Mouse (Mus musculus) bone marrow macrophage, adult 2 months (primary cell): ENCODE measurements around the gene Ltb4r1. TPM values are rescaled to one million over a fixed set of nuclear protein-coding genes. Genes with fewer than 3 reads are reported as not detected.
A peak's percentile ranks its signal among the peaks of the same experiment; 100 is the strongest.

Source experiments
- H3K27ac ChIP-seq: 2 replicates; pipeline ENCODE4 v1.5.1; 2012; ENCODE audit warnings: low read depth, low read length; ENCODE audit not compliant: insufficient read depth
- H3K4me1 ChIP-seq: 2 replicates; pipeline ENCODE4 v1.6.1; 2012; ENCODE audit warnings: low read length; ENCODE audit not compliant: control insufficient read depth, insufficient read depth
- H3K4me3 ChIP-seq: 2 replicates; pipeline ENCODE4 v1.5.1; 2012; ENCODE audit warnings: mild to moderate bottlenecking, low read length, moderate library complexity; ENCODE audit not compliant: insufficient read depth
- CTCF ChIP-seq: IDR thresholded peaks from 2 replicates; pipeline ENCODE4 v1.5.1; 2012; ENCODE audit warnings: low read depth, mild to moderate bottlenecking, low read length, moderate library complexity
- POLR2A ChIP-seq: IDR thresholded peaks from 2 replicates; pipeline ENCODE4 v1.6.1; 2012; ENCODE audit warnings: mild to moderate bottlenecking, low read depth, low read length, borderline replicate concordance
- polyA plus RNA-seq: library from polyadenylated mRNA; stranded (reverse); fragments of >200 nt; gene quantifications from 2 replicates; pipeline ENCODE4 v1.2.4, GENCODE M21; 2012; ENCODE audit not compliant: missing spikeins, insufficient read depth, insufficient read length

Gene Ltb4r1
- polyA plus RNA-seq, 1 experiment: 1.7 TPM

DNA sequence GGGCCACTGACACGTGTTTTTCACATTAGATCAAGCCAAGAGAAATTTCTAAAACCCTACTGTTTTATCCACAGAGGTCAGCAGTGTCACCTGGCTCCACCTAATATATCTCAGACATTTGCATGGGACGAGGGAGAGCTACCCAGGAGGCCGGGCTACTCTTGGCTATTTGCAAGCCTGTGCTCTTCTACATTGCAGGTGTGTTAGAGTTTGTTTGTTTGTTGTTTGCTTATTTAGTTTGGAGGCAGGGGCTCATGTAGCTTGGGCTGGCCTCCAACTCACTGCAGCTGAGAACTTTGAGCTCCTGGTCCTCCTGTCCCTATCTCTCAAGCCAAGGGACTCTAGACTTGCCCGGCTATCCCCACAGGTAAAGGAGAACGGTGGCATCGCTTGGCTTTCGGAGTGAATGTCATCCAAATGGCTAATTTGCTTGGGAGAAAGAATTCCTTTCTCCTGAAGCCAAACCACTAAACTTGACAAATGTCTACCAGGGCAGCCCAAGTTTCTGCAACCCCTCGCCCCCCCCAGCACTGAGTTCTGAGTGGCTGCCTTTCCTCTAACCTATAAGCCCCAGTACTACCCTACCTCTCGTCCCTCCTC is 16.7 kb downstream of the Ltb4r1 start:
- no peak for TF ChIP-seq POLR2A
- Histone ChIP-seq H3K4me1 (peaks cover 5% of the 10 kb centered on the region), H3K4me3 (no peak overlapping the region), H3K27ac (no peak overlapping the region)

DNA sequence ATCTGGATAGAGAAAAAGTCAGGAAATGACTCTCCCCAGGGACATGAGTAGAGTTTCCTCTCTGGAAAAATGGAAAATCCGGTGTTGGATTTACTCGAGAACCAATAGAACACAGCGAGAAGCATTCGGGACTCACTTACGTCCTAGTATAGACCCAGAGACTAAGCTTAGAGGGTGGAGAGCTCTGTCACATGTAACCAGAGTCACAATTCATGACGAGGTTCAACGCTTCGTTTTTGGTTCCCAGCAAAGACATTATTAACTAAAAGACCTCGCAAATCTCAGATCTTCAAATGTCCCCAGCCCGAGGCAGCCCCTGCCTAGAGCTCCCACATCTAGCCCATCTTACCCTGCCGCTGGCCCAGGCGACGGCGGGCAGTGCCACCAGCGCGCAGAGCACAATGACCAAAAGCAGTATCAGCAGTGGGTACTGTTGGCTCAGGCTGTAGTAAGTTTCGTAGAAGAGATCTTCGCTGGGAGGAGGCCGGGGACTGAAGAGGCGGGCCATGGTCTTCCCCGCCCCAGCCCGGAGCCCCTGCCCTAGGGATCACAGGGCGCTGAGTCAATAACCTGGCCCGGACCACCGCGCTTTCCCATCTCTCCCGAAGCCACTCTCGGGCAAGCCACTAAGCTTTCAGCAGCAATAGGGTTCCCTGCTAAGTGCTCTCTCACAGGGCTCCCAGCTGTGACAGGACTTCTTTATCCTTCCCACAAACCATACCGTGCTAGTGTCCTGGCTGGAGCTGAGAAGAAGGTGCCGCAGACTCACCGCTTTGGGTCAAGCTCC is 17.6 kb downstream of the Ltb4r1 start:
- Histone ChIP-seq H3K4me3 (no peak overlapping the region), H3K4me1 (0 out of 2 replicates have a peak, but pooled peaks cover 5% of the 10 kb centered on the region), H3K27ac (no peak overlapping the region)
- TF ChIP-seq CTCF (no peak), POLR2A (no peak)

DNA sequence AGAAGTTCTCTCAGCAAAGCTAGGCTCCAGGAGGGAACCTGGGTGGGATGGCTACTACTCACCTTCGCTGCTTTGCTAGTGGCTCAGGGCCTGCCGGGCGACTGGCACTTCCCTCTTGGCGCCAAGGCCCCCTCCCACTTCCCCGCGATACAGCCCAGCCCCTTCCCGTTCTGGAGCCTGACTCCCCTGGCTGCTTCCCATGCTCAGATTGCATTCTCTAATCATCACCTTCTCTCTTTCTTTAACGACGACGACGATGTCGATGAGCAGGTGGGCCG is 18.1 kb downstream of the Ltb4r1 start, which contains the start of gene Adcy4:
Adcy4 (minus strand) TSS at position 138 of the 278 bp plus-strand sequence.
- Histone ChIP-seq H3K4me1 (peaks cover 6% of the 10 kb centered on the region; the same call in 1 of the 2 replicates), H3K4me3 (no peak within 1 kb of the TSS), H3K27ac (no peak within 1 kb of the TSS)
- TF ChIP-seq CTCF: no peak
- TF ChIP-seq POLR2A: no peak

DNA sequence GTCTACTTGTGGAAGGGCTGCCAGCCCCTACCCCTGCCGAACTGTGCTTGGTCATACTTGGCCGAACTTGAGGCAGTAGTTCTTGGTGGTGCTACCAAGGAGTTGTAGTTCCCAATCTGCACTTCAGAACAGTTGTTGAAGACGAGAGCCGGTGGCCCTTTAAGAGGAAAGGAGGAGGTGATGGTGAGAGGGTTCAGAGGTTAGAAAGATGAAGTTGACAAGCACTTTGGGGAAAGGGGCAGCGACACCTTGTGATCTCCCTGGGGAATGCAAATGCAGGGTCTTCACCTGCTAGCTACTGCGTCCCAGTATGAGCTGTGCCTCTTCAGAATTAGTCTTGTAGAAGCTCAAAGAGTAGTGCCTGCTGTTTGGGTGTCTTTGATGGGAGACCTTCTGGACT is 19.4 kb downstream of the Ltb4r1 start:
- TF ChIP-seq POLR2A: no peak
- TF ChIP-seq CTCF: no peak
- Histone ChIP-seq H3K27ac (no peak overlapping the region), H3K4me3 (no peak overlapping the region), H3K4me1 (peaks cover 7% of the 10 kb centered on the region; the same call in 1 of the 2 replicates)

DNA sequence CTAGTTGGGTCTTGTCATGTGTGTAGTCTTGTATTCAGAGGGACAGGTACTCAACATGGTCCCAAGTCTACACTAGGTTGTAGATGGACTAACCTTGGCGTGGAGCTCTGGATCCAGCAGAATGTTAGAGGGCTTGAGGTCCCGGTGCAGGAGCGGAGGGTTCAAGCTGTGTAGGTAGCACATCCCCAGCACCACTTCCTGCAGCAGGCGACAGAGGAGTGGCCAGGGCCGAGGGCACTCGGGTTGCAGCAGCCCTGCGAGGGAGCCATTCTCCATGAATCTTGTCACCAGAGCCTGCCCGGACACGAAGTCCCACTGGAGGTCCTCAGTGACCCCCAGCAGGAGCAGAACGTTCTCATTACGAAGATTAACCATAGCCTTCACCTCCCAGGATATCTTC is 22.0 kb downstream of the Ltb4r1 start:
- peak overlapping the region; percentile 66 for H3K4me3 ChIP-seq
- no peak overlapping the region for H3K27ac ChIP-seq
- H3K4me1 ChIP-seq: peaks cover 7% of the 10 kb centered on the region; the same call in 1 of the 2 replicates
- TF ChIP-seq POLR2A: no peak
- TF ChIP-seq CTCF: no peak

DNA sequence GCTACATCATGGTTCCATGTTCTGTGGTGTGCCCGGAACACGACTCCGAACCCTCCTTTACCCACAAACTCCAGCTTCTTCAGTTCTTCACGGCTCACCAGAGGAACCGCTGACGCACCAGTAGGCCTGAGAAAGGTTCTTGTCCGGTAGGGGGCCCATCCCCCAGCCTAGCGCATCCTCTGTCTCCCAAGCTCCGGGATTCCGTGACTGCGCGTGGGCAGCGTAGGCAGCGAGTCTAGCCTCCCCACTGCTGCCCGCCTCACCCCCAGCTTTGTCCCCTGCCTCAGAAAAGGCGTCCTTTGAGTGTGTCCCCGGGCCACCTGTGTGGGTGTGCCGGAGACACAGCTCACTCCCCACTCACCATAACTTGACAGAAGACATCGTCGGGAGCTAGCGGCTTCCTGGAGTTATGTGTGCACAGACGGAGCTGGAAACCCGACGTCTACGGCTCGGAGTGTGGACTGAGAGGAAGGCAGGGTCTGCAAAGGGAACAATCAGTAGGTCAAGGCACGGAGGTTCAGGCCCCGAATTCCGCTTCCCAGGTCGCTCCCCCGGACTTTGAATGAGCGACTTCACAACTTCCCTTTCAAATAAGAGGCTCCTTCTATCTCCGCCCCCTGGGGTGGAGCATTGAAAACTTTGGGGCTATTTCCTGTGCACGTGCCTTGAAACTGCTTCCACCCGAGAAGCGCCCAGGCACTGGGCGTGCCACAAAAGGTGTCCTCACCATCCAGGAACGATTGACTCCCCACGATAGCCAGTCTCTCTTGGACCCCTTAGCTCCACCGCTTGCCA is 22.7 kb downstream of the Ltb4r1 start, which contains the start of gene Ripk3:
Ripk3 (minus strand) TSS at position 610 of the 795 bp plus-strand sequence.
- TF ChIP-seq CTCF (no peak), POLR2A (no peak)
- Histone ChIP-seq H3K4me3 (peak within 1 kb of the TSS; percentile 66), H3K27ac (no peak within 1 kb of the TSS), H3K4me1 (peaks cover 12% of the 10 kb centered on the region)

DNA sequence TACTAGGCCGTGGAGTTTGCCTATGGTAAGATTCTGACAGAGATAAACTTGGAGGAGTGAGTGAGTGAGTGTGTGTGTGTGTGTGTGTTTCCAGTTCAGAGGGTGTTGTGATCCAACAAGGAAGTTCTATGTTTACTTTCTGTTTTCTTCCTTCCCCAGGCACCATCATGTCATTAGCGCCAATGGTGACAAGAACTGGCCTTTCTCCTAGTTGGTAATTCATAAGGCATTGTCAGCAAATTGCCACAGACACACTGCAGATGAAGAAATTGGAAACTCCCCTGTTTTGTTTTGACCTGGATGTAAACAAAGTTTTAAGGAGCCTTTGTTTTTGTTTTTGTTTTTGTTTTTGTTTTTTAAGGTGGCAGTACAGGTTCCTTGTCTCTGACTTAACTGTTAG is 27.7 kb downstream of the Ltb4r1 start:
- H3K27ac ChIP-seq: peak overlapping the region; percentile 31; the same call in 1 of the 2 replicates
- TF ChIP-seq CTCF (no peak), POLR2A (no peak)
- peaks cover 26% of the 10 kb centered on the region for H3K4me1 ChIP-seq
- H3K4me3 ChIP-seq: no peak overlapping the region

DNA sequence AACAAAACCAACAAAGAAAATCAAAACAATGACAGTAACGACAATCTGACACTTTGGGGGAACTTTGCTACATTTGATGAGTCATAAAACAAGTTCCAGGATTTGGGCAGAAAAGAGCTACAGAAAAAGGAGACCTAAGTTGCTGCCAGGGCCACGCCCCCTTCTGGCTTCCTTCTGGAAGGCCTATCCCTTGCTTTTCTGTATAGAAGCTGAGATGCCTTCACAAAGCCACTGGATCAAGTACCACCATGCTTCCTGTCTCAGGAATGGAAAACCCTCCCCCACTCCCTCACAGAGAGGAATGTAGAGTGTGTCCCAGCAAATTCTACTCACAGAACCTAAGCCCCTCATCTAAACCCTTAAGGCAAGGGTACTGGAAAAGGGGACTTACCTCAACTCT is 28.2 kb downstream of the Ltb4r1 start:
- no peak for TF ChIP-seq POLR2A
- Histone ChIP-seq H3K27ac (peak overlapping the region; percentile 31; the same call in 1 of the 2 replicates), H3K4me1 (peaks cover 23% of the 10 kb centered on the region), H3K4me3 (no peak overlapping the region)

DNA sequence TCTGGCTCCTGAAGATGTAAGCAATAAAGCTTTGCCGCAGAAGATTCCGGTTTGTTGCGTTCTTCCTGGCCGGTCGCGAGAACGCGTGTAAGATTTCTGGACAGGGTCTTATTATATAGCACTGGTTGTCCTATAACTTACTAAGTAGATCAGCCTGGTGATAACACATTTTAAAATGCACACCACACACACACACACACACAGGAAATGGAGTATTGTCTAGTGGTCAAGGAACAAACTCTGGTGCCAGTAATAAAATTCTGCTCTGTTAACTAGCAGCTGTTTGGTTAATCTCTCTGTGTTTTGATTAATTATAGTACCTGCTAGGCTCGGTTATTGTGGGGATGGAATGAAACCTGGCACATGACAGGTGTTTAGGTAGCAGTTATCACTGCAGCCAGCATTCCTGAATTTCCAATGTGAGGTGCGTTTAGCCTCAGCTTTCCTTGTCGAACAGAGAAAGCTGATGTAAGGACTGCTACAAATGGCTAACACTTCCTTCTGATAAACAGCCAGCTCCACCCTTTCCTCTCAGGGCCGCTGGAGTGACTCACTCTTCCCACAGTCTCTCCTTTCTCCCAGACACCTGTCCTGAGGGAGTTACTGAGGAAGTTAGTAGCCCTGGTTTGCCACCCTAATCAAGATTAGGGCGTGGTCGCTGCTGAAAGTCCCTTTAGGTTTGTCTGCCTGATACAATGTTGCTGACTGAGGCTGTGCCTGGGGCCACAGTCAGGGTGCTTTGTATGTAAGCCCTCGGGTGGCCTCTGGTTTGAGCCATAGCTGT is 29.8 kb downstream of the Ltb4r1 start:
- TF ChIP-seq POLR2A (no peak), CTCF (no peak)
- H3K27ac ChIP-seq: no peak overlapping the region
- peaks cover 23% of the 10 kb centered on the region for H3K4me1 ChIP-seq
- no peak overlapping the region for H3K4me3 ChIP-seq

DNA sequence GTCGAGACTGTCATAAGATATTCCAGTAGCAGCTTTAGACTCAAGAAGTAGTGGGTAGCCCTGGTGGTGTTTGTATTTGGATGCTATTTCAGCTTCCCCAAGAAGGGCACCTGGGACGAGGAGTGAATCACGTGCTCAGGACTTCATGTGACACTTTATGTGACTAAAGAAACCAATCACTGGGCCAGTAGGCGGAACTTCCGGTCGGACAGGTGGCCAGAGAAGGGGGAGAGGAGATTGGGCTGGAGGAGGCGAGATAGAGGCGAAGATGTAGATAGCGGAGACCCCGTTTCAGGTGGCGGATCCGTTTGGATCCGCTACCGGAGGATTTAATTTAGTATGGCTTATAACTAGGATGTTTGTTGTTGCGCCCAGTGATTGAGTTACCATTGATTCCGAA is 49.1 kb downstream of the Ltb4r1 start:
- H3K27ac ChIP-seq: no peak overlapping the region
- H3K4me1 ChIP-seq: peaks cover 3% of the 10 kb centered on the region; the same call in 1 of the 2 replicates
- TF ChIP-seq CTCF (no peak), POLR2A (no peak)
- peak overlapping the region; percentile 11; the same call in 1 of the 2 replicates for H3K4me3 ChIP-seq
